Mouse (Mus musculus) layer of hippocampus, adult 8-10 months (tissue): ENCODE measurements around the gene Kbtbd12. TPM values are rescaled to one million over a fixed set of nuclear protein-coding genes. Genes with fewer than 3 reads are reported as not detected.
A peak's percentile ranks its signal among the peaks of the same experiment; 100 is the strongest.

Experiments used
- DNase-seq, 2 experiments: peaks; one replicate each; pipeline ENCODE4 v3.0.0; 2022; ENCODE audit warnings: low spot score in 2 of 2
- total RNA-seq, 4 experiments: library from RNA; stranded (reverse); gene quantifications; 2 replicates each; pipeline ENCODE4 v1.2.4; 2022

Gene Kbtbd12
- total RNA-seq, result under 1 TPM in 3 of 4 experiments, not detected in 1; 0.21 to 0.36 (median 0.25) TPM

DNA sequence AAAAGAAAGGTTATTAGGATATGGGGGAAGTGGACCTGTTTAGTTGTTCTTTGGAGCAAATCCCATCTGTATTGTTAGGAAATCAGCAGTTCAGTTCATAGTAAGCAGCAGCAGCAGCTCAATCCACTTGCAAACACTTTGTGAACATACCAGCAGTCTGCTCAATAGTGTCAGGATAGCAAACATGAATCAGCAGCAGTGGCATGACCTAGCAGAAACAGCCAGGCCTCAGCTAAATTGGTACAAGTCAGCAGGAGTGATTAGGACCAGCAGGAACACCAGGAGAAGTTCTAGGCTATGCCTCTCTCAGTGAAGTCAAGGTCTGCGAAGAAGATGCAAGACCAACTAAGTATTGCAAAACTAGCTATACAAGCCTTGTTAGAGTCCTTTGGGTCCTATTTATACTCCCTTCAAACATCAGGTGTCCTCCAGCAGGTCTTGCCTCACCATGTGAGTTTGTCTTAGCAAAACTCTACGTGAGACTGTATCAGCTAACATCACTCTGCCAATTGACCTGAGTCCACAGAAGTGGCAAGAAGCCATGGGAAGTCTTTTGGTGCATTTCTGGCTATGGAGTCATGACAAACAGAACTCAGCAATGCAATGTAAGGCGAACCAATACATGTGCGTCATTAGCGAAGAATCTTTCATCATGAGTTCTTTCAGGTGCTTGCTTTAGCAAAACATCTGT is at the start of gene Kbtbd12:
Kbtbd12 (minus strand) TSS at position 340 of the 691 bp plus-strand sequence.
- no peak for DNase-seq

DNA sequence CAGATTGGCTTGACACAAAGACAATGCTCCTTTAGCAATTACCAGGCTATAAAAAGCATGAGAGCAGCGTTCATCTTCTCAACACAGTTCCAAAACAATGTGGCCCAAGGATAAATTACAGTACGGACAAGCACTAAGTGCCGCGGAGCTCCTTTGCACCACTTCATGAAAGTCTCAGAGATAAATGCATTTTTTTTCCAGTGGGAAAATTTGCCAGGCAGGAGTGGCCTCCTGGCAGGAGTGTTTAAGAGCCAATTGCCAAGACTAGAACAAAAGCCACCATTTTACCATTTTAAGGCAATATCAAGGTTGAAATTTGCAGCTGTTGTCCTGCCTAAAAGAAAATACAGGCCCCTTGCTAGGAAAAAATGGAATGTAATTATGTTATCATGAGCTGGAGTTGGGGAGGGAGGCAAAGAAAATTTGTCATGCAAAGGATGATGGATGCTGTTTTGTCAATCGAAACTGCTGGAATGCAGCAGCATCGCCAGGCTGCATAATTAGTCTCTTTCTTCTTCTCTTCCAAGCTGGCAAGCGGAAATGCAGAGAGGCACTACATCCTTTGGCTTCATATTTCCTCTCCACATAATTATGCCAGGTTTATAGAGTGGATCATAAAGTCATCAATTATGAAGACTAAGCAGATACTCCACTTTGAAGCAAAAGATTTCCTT is 45.8 kb upstream of the Kbtbd12 start:
- DNase-seq, result no peak

GRCm38 (mm10) chr6:88681026-88681425 is 43.3 kb upstream of the Kbtbd12 start:
- peak in 1 of 2 experiments; percentile 11 for DNase-seq

GRCm38 (mm10) chr6:88677738-88678137 is 40.0 kb upstream of the Kbtbd12 start:
- no peak for DNase-seq

DNA sequence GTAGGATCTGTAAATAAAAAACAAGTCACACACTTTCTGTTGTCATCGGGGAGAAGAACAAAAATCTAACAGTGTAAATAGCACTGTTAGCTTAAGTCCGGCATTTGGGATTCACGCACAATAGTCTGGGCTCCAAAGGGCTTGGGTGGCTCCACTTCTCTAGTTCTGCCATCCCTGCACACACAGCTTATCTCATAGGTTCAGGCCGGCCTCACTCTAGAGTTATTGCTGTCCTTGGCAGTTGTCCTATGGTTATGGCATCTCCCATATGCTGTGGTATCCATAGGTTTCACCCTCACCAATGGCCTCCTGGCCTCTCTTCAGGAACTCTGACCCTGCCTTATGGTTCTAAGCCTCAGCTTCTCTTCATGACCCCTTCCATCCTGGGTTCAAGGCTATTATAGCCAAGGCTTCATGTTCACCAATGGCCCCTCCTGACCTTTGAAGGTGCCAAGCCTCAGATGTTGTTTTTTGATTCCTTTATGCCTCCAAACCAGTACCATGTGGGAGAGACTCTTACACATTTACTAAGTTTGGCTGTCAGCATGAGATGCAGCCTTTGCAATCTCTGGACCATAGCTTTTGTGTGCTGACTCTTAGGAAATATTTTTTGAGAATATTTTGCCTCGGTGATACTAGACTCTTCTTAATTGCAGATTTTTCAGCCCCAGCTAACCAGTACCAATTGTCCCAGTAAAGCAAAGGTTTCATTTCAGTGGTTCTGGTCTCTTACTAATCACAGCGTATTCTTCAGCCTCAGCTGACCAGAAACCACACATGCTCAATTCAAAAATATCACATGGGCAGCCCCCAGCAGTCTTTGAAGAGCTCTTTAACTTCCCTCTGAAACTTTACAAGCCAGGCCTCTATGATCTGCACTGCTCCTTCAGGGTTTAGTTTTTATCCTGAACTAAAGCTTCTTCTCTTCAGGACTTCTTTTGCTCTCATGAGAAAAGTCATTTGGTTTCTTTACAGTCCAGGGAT is 39.3 kb upstream of the Kbtbd12 start:
- no peak for DNase-seq

GRCm38 (mm10) chr6:88675815-88676214 is 38.1 kb upstream of the Kbtbd12 start:
- DNase-seq, result no peak

GRCm38 (mm10) chr6:88662284-88662683 is 24.5 kb upstream of the Kbtbd12 start:
- DNase-seq, result no peak

DNA sequence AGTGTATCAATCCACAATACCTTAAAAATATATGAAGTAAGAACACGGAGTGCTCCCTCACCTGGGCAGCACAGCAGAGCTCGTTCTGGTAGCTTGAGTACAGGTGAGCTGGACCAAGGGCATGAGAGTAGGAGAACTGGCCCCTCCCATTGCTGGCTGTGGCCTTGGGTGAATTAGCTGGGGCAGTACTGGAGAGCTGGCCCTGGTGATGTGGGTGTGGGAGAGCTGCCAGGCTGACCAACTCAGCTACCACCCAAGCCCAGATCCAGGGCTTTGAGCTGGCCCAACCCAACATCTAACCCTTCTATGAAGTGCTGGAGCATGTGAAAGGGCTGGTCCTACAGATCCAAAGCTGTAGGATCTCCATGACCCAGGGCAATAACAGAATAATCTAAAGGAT is 23.9 kb upstream of the Kbtbd12 start:
- DNase-seq, result no peak

DNA sequence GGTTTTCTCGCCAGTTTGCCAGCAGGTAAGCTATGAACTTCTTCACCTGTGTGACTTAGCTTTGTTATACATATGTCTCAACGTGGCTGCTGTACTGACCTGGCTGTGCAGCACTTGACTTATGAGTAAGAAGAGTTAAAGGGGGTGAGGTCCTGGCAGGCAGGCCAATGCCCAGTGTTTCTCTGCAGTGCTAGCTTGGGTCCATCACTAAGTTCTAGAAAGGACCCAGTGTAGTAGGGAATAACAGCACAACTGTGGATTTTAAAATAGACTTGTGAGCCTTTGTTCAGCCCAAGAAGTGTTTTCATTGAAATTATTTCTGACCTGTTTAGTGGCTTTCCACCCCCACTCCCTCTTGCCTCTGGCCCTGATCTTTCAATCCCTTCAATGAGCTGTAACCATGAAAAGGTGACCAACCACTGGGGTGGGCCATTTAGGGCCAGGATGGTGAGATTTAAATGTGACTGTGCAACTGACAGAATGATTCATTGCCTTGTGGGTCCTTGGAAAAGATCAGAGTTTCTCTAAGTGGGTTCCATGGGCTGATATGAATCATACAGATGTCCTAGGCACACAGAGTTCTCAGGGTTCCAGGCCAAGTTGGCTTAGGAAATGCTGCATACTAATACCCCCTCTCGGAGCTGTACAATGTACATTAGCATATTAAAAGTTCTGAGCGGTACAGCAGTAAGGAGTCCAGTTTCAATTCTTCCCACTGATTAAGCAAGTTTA is 10.0 kb upstream of the Kbtbd12 start:
- DNase-seq, result no peak

- DNase-seq, result no peak
These were observed 7.0 kb upstream of the Kbtbd12 start for GRCm38 (mm10) chr6:88644786-88645185.

DNA sequence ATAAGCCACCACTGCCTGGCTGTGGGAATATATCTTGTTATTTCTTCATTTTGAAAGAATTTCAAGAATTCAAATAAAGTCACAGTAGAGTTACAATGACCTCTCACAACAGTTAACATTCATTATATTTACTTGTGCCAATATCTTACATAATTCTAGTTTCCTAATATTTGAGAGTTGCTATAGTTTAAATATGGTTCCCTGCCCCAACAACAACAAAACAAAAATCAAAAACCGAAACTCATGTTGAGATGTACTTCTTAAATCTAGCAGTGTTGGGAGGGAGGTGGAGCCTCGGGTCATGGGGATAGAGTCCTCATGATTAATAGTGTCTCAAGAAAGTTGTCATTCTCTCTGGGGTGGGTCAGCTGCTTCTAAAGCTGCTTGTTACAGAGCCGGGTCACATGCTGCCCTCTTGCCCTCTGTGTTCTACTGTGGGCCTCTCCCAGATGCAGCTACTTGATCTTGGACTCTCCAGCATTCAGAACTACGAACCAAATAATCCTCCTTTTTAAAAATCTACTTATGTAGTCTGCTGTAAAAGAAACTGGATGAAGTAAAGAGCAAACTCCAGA is 3.7 kb upstream of the Kbtbd12 start:
- no peak for DNase-seq

DNA sequence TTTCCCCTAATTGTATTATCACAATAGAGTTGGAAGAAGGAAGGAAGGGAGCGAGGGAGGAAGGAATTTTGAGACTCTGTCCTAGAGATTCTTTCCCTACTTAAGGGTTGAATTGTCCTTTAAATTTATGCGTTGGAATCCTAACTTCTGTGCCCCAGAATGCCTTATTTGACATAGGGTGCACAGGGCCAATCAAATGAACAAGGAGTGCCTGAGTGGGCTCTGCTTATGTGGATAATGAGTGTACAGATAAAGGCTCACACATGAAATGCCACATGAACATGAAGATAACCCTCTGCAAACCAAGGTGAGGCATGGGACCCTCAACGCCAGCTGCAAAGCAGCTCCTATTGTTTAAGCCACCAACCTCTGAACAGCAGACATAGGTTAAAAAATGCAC is 2.6 kb upstream of the Kbtbd12 start:
- no peak for DNase-seq

GRCm38 (mm10) chr6:88639921-88640320 is 2.2 kb upstream of the Kbtbd12 start:
- DNase-seq, result peak; percentile 31 to 36

GRCm38 (mm10) chr6:88639372-88639920 is 1.7 kb upstream of the Kbtbd12 start:
- no peak for DNase-seq

GRCm38 (mm10) chr6:88638917-88639316 is 1.2 kb upstream of the Kbtbd12 start:
- DNase-seq, result no peak

DNA sequence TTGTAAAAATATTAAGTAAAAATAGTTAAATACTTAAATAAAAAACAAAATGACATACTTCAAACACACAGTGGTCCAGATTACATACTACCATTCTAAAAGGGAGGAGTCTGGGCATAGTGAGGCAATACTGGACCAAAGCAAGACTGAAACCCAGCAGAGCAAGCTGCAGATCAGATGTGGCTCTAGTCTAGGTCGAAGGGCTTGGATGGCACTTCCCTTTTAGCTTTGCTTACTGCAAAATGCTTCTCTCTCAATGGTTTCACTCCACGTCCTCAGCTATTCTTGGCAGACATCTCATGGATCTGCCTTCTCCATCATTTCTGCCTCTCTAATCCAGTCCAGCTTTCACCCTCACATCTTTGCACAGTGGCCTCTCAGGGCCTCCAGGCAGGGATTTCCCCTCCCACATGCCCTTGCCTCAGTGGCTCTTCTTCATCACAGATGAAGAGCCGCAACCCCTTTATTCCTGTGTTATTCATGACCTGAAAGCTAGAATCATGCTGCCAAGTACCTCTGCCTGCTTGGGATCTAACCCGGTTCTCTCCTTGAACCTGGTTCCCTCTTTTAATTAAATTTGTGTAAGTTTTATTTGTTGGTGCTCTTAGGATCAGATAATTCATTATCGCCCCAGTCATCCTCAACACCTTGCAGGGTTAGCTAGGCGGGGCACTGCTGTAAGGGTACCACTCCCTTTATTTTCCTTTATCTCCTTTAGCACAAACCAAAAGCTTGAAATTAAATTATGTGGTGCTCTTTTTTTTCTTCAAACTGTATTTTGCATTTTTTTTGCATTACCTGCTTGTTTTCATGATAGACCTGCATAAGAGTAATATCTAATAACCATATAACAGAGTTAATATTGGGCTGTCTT is 1.6 kb downstream of the Kbtbd12 start:
- DNase-seq, result no peak

DNA sequence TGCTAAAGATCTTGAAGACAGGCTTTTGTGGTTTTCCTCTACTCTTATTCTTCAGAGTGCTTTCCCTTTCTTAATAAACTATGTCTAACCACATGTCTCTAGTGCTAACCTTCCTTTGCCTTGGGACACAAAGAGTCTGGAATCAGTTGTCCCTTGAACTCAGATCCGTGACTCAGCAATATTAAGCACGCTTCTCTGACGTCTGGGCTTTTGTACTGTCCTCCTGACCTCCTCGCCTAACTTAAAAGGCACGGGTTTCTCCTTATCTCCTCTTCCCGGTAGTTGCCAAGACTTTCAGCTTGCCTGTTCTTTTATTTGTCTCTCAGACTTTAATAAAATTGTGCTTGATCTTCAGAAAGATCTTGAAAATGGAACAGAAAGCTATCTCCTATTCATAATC is 6.5 kb downstream of the Kbtbd12 start:
- no peak for DNase-seq

DNA sequence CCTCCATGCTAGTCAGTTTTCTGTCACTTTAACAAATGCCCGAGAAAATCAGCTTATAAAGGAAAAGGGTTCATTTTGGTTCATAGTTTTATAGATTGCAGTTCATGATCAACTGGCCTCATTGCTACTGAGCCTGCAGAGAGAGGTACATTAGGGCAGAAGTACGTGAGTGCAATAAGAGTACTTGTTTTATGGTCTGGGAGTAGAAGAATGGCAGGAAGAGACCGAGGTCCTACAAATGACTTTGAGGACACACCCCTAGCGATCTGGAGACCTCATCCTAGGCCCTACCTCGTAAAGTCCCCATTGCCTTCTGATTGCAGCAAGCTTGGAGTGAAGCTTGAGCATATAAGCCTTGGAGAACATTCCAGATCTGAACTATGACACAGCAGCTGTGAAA is 7.2 kb downstream of the Kbtbd12 start:
- no peak for DNase-seq

DNA sequence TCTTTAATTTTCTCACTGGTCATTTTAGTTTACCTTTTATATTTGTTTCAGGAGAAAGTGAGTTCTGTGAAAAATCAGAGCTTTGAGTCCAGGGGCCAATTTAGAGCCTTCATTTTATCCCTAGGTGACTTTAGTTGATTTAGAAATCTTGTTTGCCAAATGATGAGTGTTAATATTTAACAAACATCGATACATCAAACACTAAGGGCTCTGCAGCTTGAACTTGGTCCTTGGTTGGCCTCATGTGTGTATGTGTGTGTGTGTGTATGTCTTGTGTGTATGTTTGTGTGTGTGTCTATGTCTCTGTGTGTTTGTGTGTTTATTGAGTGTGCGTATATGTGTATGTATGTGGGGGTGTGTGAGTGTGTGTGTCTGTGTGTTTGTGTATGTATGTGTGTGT is 7.9 kb downstream of the Kbtbd12 start:
- DNase-seq, result no peak
